Mouse (Mus musculus) ES-E14 (cell line): ENCODE results near the gene Fbxo7.

Source experiments
- CHD2 ChIP-seq: IDR thresholded peaks from 2 replicates; pipeline ENCODE4 v1.6.1; 2014; ENCODE audit warnings: mild to moderate bottlenecking, low read depth, low read length, inconsistent platforms
- ZC3H11A ChIP-seq: IDR thresholded peaks from 2 replicates; pipeline ENCODE4 v1.6.1; 2012; ENCODE audit warnings: low read depth, mild to moderate bottlenecking, inconsistent platforms, low read length, borderline replicate concordance

DNA sequence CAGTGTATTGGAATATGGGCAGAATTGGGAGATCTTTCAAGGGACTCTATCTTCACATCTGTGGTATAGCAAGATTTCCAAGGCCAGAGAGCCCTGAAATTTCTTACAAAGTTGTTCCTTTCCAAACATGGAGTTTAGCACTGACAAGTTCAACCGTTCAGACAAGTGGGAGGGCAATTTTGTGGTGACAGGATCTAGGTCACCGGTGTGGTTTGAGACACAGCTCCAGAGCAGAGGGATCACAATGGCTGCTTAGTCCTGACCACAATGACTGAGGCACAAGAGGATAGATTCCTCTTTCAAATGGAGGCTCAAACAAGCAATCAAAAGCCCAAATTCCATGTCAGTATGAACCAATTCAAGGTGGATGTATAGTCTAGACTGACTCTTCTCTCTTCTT lies 10.6 kb upstream of the Fbxo7 start:
- TF ChIP-seq CHD2 (no peak), ZC3H11A (no peak)
